Mouse (Mus musculus): Measurements from ENCODE around the gene Kcnq1. TPM values are rescaled to one million over a fixed set of nuclear protein-coding genes. Genes with fewer than 3 reads are reported as not detected.

Gene Kcnq1
- polyA plus RNA-seq, 1 experiment from 2014 or later, result 6.5 TPM

GRCm38 (mm10) chr7:143114773-143115172 lies 8.6 kb downstream of the Kcnq1 start:
- no peak overlapping the region for H3K4me2 ChIP-seq
- ATAC-seq (replicated peaks; ENCODE audit: low FRiP score), result no peak
- H3K27ac ChIP-seq, result no peak overlapping the region

GRCm38 (mm10) chr7:143116521-143116920 lies 10.4 kb downstream of the Kcnq1 start:
- Histone ChIP-seq H3K4me1 (peaks cover 24% of the 10 kb centered on the region), H3K9ac (no peak overlapping the region), H3K4me2 (no peak overlapping the region), H3K36me3 (no peaks in the 10 kb centered on the region), H3K27ac (no peak overlapping the region), H3K4me3 (replicated peaks) (no peak overlapping the region), H3K9me3 (replicated peaks) (no peaks in the 10 kb centered on the region), H3K27me3 (no peaks in the 10 kb centered on the region)
- no peak for ATAC-seq (replicated peaks; ENCODE audit: low FRiP score)
- WGBS, result 78% methylated on average over 5 of the region's 5 CpGs

More at GRCm38 (mm10) chr7:143114773-143115172, 8.6 kb downstream of the Kcnq1 start:
- Histone ChIP-seq H3K27me3 (no peaks in the 10 kb centered on the region), H3K4me1 (peaks cover 21% of the 10 kb centered on the region), H3K4me3 (replicated peaks) (no peak overlapping the region), H3K36me3 (no peaks in the 10 kb centered on the region), H3K9ac (no peak overlapping the region), H3K9me3 (replicated peaks) (no peaks in the 10 kb centered on the region)

- Histone ChIP-seq H3K9ac (no peak overlapping the region), H3K27ac (peak overlapping the region; percentile 89), H3K4me1 (peaks cover 47% of the 10 kb centered on the region), H3K9me3 (replicated peaks) (no peaks in the 10 kb centered on the region), H3K4me2 (no peak overlapping the region), H3K4me3 (replicated peaks) (no peak overlapping the region), H3K36me3 (no peaks in the 10 kb centered on the region), H3K27me3 (no peaks in the 10 kb centered on the region)
- WGBS, result 14% methylated on average over 1 of the region's 1 CpGs
- ATAC-seq (replicated peaks; ENCODE audit: low FRiP score), result peak; percentile 30; the same call in 1 of the 2 replicates
Measured at GRCm38 (mm10) chr7:143119407-143119806, 13.2 kb downstream of the Kcnq1 start.

DNA sequence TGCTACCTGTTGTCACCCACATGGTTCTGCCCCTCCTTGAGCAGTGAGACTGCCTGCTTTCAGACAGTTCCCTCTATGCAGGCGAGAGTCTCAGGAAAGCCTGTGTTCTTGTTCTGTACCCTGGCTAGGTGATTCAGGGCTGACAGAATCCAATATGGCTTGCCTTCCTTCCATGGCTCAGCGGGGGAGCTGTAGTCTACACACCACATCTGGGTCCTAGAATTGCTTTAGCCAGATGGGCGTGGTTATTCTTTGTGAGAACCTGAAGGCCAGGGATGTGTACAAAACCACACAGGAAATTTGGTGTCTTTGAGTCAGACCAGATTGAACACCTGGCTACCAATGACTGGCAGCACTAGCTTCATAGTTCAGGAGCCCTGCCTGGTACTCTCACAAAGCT lies 13.7 kb downstream of the Kcnq1 start:
- Histone ChIP-seq H3K4me2 (no peak overlapping the region), H3K36me3 (no peaks in the 10 kb centered on the region), H3K4me3 (replicated peaks) (no peak overlapping the region), H3K9me3 (replicated peaks) (no peaks in the 10 kb centered on the region), H3K27me3 (no peaks in the 10 kb centered on the region), H3K27ac (peak overlapping the region; percentile 89), H3K9ac (no peak overlapping the region), H3K4me1 (peaks cover 52% of the 10 kb centered on the region)
- whole genome bisulfite sequencing, result 66% methylated on average over 3 of the region's 3 CpGs
- ATAC-seq (replicated peaks; ENCODE audit: low FRiP score), result no peak

DNA sequence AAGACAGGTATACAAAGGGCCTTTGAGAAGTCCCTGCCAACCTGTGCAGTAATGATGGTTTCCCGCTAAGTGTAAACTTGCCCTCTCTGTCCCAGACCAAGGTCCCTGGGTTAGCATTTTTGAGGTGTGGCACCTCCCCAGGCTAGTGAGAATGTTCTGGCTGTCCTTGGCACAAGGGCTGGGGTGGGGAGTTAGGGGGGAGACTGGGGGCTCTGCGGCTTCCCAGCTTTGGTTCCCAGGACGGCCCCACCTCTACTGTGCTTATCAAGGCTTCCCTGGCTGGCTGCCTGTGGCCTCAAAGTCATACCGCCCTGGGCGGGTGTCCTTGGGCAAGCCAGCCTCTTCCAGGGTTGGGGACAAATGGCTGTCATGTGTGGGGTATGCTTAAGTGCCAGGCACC lies 16.0 kb downstream of the Kcnq1 start:
- Histone ChIP-seq H3K9ac (no peak overlapping the region), H3K27ac (peak overlapping the region; percentile 48; the same call in 1 of the 2 replicates)

DNA sequence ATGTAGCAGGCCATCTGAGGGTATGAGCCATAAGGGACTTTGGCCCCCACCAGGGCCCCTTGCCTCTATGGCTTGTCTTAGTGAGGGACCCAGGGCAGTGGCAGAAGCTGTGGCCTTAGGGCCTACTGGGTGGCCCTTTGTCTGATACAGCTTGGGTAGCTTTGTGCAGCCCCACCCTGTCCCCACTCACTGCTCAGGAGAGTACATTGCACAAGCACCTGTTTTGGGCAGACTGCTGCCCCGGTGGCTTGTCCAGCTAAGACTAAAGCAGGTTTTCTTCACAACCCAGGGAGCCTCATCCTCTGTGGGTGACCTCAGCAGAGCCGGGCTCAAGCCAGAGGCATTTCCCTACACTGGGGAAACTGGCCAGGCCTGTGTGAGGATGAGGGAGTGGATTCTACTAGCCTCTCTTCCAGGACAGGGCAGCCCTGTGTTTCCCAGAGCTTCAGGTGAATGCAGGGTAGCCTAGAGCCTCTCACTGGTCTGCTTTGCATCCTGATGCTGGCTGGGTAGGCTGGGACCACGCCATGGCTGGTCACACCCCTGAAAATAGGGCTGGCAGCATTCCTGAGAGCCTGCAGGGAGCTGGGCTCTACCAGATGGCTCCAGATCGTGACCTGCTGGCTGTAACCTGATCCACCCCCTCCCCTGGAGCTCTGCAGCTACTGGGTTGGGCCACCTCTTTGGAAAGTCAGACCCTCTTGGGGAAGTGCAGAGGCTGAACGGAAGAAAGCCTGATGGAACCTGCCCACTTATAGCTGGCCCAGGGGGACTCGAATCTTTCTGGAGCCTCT lies 17.9 kb downstream of the Kcnq1 start:
- peak; percentile 92 for ATAC-seq (replicated peaks; ENCODE audit: low FRiP score)
- Histone ChIP-seq H3K9me3 (replicated peaks) (no peaks in the 10 kb centered on the region), H3K4me1 (peaks cover 50% of the 10 kb centered on the region), H3K4me2 (peak overlapping the region; percentile 36; the same call in 1 of the 2 replicates), H3K36me3 (no peaks in the 10 kb centered on the region), H3K27me3 (peaks cover 4% of the 10 kb centered on the region; the same call in 1 of the 2 replicates), H3K4me3 (replicated peaks) (no peak overlapping the region), H3K9ac (no peak overlapping the region), H3K27ac (peak overlapping the region; percentile 90)
- 12% methylated on average over 6 of the region's 6 CpGs for WGBS

More for the DNA sequence above, 16.0 kb downstream of the Kcnq1 start:
- 87% methylated on average over 5 of the region's 5 CpGs for WGBS
- Histone ChIP-seq H3K36me3 (no peaks in the 10 kb centered on the region), H3K9me3 (replicated peaks) (no peaks in the 10 kb centered on the region), H3K4me2 (no peak overlapping the region), H3K27me3 (peaks cover 4% of the 10 kb centered on the region; the same call in 1 of the 2 replicates), H3K4me1 (peaks cover 59% of the 10 kb centered on the region), H3K4me3 (replicated peaks) (no peak overlapping the region)
- no peak for ATAC-seq (replicated peaks; ENCODE audit: low FRiP score)

DNA sequence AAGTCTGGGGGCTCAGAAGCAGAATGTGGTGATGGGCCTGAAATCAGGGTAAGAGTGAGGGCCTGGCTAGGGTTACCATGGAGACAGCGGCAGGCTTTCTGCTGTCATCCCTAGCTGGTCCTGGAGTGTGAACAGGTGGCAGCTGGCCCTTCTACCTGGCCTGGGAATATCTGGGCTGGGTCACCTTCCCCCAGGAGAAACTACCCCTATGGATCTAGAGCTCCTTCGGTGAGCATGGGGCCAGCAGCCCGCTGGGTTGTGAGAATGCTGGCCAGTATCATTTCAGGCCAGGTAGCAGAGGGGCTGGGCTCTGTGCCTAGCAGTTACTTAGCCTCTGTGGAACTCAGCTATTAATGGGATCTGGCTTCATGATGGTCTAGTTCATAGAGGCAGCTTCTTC lies 18.7 kb downstream of the Kcnq1 start:
- ATAC-seq (replicated peaks; ENCODE audit: low FRiP score), result no peak; the same call in 1 of the 2 replicates
- Histone ChIP-seq H3K27ac (peak overlapping the region; percentile 90), H3K4me3 (replicated peaks) (no peak overlapping the region), H3K9ac (no peak overlapping the region), H3K27me3 (peaks cover 4% of the 10 kb centered on the region; the same call in 1 of the 2 replicates), H3K9me3 (replicated peaks) (no peaks in the 10 kb centered on the region), H3K4me2 (peak overlapping the region; percentile 36; the same call in 1 of the 2 replicates), H3K36me3 (no peaks in the 10 kb centered on the region), H3K4me1 (peaks cover 42% of the 10 kb centered on the region)
- 53% methylated on average over 3 of the region's 3 CpGs for WGBS

- Histone ChIP-seq H3K4me3 (replicated peaks) (no peak overlapping the region), H3K4me1 (peaks cover 10% of the 10 kb centered on the region; the same call in 1 of the 2 replicates), H3K4me2 (no peak overlapping the region), H3K9me3 (replicated peaks) (no peaks in the 10 kb centered on the region), H3K27me3 (no peaks in the 10 kb centered on the region), H3K27ac (no peak overlapping the region), H3K9ac (no peak overlapping the region), H3K36me3 (no peaks in the 10 kb centered on the region)
- no peak for ATAC-seq (replicated peaks; ENCODE audit: low FRiP score)
- WGBS, result 83% methylated on average over 5 of the region's 5 CpGs
Measured at GRCm38 (mm10) chr7:143132815-143133214, 26.7 kb downstream of the Kcnq1 start.

- no peak for ATAC-seq (replicated peaks; ENCODE audit: low FRiP score)
- no peak overlapping the region for H3K9ac ChIP-seq
- H3K4me2 ChIP-seq, result no peak overlapping the region
- no peak overlapping the region for H3K27ac ChIP-seq
- H3K9me3 ChIP-seq (replicated peaks), result no peaks in the 10 kb centered on the region
- peaks cover 10% of the 10 kb centered on the region; the same call in 1 of the 2 replicates for H3K4me1 ChIP-seq
- H3K36me3 ChIP-seq, result no peaks in the 10 kb centered on the region
- no peaks in the 10 kb centered on the region for H3K27me3 ChIP-seq
- H3K4me3 ChIP-seq (replicated peaks), result no peak overlapping the region
- 45% methylated on average over 2 of the region's 2 CpGs for WGBS
Measured at GRCm38 (mm10) chr7:143136125-143136524, 30.0 kb downstream of the Kcnq1 start.

DNA sequence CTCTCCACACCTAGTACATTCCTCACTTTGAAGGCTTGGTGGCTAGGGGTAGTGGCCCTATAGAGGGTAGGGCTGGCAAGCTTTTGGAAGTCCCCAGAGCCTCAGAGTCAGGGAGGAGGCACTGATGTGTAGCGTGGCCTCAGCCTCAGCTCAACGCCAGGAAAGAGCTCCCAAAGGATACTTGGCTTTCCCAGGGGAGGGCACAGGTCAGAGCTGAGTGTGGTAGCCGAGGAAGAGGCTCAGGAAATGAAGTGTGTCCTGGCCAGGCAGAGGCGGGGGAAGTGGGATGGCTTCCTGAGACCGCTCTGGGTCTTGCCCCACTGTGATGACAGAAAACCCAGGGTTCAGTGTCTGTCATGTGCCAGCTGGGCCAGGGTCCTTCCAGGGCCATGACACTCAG lies 30.4 kb downstream of the Kcnq1 start:
- Histone ChIP-seq H3K9me3 (replicated peaks) (no peaks in the 10 kb centered on the region), H3K27me3 (no peaks in the 10 kb centered on the region), H3K9ac (no peak overlapping the region), H3K4me1 (peaks cover 10% of the 10 kb centered on the region; the same call in 1 of the 2 replicates), H3K36me3 (no peaks in the 10 kb centered on the region), H3K4me2 (no peak overlapping the region), H3K27ac (no peak overlapping the region), H3K4me3 (replicated peaks) (no peak overlapping the region)
- 26% methylated on average over 5 of the region's 5 CpGs for WGBS
- ATAC-seq (replicated peaks; ENCODE audit: low FRiP score), result no peak; the same call in 1 of the 2 replicates

GRCm38 (mm10) chr7:143138789-143139188 lies 32.6 kb downstream of the Kcnq1 start:
- H3K4me3 ChIP-seq (replicated peaks), result no peak overlapping the region
- WGBS, result 36% methylated on average over 1 of the region's 1 CpGs
- no peaks in the 10 kb centered on the region for H3K27me3 ChIP-seq
- H3K27ac ChIP-seq, result no peak overlapping the region
- no peak for ATAC-seq (replicated peaks; ENCODE audit: low FRiP score)
- H3K9me3 ChIP-seq (replicated peaks), result no peaks in the 10 kb centered on the region
- H3K36me3 ChIP-seq, result no peaks in the 10 kb centered on the region
- peaks cover 10% of the 10 kb centered on the region; the same call in 1 of the 2 replicates for H3K4me1 ChIP-seq
- H3K4me2 ChIP-seq, result no peak overlapping the region
- no peak overlapping the region for H3K9ac ChIP-seq

- H3K9ac ChIP-seq, result no peak overlapping the region
- H3K9me3 ChIP-seq (replicated peaks), result no peaks in the 10 kb centered on the region
- H3K27ac ChIP-seq, result no peak overlapping the region
- WGBS, result 82% methylated on average over 4 of the region's 4 CpGs
- H3K4me1 ChIP-seq, result peaks cover 10% of the 10 kb centered on the region; the same call in 1 of the 2 replicates
- no peak overlapping the region for H3K4me3 ChIP-seq (replicated peaks)
- no peak overlapping the region for H3K4me2 ChIP-seq
- no peak for ATAC-seq (replicated peaks; ENCODE audit: low FRiP score)
- no peaks in the 10 kb centered on the region for H3K36me3 ChIP-seq
- no peaks in the 10 kb centered on the region for H3K27me3 ChIP-seq
Measured at GRCm38 (mm10) chr7:143139932-143140331, 33.8 kb downstream of the Kcnq1 start.
